Mouse (Mus musculus) embryo, embryonic 10.5 days (tissue): ENCODE measurements around the gene Cpa2.
A peak's percentile ranks its signal among the peaks of the same experiment; 100 is the strongest.

Source experiments
- DNase-seq: peaks from one replicate; pipeline ENCODE4 v3.0.0-alpha.2; 2015; ENCODE audit warnings: low spot score

Cpa2 gene

DNA sequence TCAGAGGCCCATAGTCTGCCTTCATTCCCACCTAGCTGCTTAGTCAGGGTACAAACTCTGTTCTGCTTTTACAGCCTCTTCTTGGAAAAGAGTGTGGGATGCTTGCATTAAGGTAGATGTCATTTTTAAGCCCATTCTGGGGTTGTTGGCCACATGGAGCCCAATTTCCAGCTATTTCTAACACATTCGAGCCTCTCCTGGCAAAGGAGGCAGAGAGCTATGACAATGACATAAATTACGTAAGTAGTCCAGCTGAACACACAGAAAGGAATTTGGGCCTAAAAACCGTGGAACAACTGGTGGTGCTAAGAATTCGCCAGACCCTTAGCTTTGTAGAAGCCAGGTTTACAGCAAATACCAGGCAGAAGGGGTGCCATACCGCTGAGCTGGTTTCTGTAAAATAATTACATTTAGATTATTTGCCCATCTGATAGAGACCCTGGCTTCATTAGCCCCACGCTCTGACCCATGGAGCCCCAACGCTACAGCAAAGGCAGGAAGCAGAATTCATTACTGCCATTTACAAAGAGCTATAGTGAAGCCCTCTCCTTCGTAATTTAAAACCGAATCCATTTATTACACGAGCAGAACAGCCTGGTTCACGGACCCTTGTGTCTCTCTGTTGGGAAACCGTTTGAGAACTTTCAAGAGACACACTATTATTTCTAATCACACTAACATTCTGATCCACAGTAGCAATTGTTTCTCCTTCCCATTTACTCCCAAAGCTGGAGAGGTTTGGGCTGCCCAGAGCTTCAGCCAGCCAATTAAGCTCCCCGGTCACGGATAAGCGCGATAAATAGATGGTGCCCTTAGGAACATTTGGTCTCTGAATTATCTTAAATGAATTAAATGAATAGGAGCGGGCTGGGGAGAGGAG is 38.8 kb downstream of the Cpa2 start:
- peak; percentile 47 for DNase-seq

DNA sequence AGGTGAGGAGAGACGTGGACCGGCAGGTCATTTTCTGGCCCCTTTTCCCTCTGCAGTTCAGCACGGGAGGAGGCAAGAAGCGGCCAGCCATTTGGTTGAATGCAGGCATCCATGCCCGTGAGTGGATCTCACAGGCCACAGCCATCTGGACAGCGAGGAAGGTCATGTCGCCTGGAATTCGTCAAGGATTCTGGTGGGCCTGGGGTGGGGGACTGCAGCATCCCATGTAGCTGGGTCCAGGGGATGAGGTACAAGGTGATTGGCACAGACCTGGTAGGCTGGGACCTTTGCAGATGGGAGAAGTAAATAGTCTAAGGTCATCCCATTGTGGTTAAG is 39.4 kb downstream of the Cpa2 start:
- DNase-seq, result no peak

DNA sequence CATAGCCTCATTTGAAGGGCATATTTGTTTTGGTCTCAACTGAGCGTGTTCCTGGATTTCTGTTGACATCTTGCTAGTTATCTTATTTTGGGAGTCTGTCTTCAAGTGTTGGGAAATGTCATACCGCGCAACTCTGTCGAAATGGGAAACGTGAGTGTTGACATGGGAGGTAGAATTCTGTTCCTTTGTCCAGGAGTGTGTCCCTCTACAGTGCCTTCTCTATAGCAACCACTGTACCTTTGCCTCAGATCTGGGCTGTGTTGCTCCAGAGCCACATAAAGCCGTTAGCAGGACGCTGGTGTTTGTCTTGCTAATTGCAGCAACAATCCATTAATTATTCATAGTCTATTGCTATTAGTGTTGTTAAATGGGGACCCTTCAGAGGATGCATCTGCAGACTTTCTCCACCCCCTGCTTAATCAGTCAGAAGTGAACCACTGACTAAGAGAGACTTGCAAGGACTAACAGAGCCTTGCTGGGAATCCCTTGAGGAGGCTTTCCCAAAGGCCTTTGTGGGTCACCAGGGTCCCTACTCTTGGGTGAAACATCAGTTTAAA is 45.6 kb downstream of the Cpa2 start:
- no peak for DNase-seq

DNA sequence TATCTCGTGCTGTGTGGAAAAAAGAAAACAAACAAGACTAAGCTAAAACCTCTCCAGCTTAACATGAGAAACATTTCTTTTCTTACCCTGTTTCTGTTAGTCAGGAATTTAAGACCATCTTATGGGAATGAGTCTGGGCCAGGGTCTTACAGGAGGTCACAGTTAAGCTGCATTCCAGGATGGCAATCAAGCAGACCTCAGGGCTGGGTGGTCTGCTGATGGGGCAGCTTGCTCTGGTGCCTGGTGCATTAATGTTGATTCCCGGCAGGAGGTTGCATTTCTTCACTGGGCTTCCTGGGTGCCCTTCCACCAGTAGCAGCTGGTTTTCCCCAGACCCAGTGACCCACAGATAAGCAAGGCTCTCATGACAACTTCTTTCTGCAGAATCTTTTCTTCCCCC is 48.4 kb downstream of the Cpa2 start:
- peak; percentile 48 for DNase-seq

DNA sequence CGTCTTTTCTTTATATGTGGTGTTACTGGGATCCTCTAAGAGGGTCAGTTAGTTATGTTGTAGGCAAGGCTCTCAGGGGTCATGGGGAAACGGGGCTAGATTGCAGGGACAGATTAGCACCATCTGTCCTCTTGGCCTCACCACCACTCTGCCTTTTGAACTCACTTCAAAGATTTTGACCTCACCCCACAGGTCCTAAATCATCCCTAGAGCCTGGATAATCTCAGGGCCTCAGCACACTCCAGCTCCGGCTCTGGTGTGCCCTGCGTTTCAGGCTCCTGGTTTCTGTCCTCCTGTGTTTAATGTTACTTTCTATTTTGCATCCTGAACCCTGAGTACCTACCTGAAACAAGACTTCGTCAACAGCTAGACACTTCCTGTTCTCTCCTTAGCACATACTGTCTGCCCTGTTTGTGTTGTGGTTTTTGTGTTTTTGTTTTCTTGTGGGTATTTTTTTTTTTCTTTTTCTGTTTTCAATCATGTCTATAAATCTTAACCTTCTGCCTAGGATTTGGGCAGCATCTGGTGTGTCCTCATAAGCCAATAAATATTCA is 50.5 kb downstream of the Cpa2 start:
- peak; percentile 73 for DNase-seq

DNA sequence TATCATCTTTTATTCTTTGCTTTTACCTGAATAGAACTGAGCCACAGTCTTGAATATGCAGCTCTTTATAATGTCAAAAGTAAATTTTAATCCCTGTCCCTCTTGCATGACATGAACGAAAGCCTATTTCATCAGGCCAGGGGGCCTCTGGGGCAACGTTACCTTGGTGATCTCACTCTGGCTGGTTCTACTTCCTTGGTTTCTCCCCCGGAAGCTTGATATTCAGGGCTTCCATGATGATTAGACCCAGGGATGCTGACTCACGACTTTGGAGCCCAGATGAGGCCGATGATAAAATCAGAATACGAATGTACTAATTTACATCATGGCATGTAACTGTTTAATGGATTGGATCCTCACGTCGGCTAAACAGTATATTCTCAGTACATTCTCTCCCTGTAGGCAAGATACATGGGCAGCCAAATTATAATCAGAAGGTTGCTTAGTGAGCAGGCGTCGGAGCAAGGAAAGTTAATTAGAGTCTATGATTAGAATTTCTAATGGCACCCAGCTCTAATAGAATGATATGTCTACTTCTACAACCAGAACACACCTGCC is 51.1 kb downstream of the Cpa2 start:
- DNase-seq, result no peak

DNA sequence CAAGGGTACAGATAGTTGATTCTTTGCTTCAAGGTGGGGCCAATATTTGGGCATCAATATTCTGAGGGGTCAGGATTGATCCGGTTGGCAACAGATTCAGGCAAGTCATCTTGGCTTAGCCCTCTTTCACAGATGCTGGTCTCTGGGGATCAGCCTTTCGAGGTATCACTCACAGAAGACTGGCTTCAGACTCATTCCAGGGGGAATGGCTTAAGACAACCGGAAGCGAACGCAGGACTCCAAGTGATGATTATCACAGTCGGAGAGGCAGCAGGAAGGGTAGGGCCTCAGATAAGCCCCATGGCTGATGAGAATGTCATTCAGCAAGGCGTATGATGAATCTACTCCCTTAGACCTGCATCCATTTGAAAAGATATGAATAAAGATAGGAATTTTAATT is 53.0 kb downstream of the Cpa2 start:
- DNase-seq, result no peak

DNA sequence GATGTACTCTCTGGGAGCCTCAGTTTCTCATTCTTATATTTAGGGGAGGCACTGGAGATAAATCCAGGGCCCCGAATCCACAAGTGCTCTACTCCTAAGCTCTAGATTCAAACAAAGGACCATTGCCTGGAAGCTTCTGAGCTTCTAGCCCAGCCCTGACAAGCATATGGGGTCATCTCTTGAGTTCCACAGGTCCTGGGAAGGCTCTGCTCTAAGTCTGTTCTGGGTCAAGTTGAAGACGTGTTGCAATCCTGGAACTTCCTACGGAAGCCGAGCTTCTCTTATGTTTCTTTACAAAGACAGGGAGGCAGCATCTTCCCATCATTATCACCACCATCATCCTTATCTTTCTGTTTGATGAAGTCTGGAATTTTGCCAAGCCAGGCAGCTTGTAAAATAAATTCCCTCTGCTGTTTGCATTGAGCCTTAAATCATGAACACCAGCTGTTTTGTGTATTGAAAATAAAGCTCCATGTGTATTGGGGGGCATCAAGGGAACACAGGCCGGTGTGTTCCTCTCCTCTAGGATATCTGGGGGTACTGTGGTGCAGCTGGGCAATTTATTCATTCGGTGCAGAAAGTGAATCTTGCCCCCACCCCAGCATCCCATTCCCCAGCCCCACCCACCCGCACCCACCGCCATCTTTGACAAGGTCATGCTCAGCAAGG is 55.0 kb downstream of the Cpa2 start:
- DNase-seq, result no peak

DNA sequence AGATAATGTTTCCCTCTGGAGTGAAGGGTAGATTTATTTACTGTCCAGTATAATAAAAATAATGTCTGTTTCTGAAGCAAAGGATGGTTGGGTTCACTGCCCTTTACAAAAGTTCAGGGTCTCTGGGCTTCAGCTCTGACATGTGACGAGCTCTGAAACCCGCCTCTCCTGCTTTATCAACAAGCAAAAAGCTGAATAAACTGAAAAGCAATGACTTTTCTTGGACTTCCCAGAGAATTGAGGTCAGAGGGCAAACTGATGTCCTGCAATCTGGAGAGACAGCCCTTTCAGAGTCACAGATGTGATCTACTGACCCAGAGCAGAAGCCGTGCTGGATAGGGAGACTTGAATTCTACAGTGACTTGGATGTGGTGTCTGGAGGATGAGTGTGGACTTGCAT is 58.7 kb downstream of the Cpa2 start:
- DNase-seq, result peak; percentile 72

DNA sequence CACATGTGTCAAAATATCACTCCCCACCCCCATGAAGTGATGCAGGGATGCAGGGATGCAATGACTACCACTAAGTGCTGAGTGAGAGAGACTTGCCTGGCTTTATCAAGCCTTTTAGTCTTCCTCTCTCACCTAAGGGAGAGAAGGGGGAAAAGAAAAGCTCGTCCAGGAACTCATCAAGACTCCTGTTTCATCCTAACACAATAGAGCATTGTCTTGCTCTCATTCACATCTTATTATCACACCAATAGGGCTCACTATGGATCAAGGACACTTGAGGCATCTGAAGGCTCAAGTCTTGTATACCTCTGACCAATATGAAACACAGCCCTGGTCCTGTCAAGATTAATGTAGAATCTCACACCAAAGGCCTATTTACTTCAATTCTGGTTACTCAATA is 59.6 kb downstream of the Cpa2 start:
- no peak for DNase-seq

DNA sequence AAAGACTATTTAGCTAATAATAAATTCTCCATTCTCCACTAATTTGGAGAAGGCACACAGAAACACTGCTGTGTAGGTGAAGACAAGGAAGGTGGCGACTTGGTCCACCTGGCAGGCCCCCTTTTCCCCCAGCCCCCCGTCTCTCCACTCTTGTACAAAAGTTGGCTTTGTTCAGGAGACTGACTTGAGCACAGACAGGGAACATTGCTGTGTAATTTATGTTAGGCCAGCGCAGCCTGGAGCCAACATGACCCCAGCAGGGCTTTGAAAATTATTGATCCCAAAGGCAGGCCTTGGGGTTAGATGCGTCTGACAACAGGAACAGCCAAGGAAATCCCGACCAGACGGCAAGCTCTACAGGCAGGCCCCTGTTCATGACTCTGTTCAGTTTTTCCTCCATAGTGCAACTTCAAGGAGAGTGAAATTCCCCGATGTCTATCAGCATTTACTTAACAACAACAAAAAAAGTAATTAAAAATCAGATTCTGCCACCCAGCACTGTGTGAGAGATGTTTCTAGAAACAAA is 63.0 kb downstream of the Cpa2 start:
- DNase-seq, result peak; percentile 49

DNA sequence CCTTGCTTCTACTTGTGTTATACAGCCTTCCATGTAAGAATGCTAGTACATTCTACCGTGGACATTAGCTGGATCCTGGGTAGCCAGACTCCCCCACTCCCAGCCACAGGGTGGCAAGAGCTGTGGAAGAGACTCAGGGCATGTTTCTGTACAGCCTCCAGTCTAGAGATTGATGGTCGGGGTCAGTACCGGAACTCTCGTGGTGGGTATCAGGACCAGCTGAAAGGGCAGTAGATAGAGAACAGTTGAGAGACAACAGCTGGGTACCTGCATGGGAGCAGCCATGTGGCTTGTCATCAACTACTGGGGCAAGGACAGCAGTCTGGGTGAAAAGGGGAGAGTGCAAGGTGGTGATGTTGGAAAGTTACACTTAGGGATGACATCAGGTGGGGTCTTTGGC is 63.7 kb downstream of the Cpa2 start:
- DNase-seq, result no peak

DNA sequence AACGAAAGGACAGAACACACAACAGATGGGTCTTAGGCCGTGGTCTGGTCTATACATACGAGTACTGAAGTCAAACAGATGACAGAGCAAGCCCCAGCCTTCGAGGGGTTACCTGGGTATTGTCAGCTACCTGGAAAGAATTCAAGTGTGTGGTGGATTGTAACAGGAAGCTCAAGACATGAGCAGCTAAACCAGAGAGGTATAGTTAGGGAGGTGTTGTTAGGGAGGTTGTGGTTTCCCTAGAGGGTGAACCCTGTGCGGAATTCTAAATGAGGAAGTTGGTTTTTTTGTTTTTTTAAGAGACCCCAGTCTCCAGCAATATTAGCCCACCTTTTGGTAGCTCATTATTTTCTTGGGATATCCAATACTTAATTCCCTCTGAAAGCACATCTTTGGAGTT is 64.3 kb downstream of the Cpa2 start:
- no peak for DNase-seq

DNA sequence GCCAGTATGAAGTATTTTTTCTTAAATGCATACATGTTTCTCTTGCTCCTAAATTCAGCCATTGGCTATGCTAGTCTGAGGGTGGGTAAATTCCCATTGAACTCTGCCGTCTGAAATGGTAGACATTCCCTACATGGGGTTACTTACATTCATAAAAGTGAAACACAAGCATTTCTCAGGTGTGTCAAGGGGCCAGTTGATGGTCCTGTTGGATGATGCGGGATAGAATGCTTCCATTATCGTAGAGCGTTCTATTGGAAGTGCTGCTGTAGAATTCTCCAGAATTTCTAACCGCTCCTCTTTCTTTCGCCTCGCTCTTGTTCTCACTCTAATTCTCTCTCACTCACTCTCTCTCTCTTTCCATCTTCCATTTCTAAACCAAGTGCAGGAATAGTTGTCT is 69.3 kb downstream of the Cpa2 start, which contains the start of gene Cpa5:
Cpa5 (plus strand) TSS at position 301 of the 400 bp plus-strand sequence.
- DNase-seq, result no peak

DNA sequence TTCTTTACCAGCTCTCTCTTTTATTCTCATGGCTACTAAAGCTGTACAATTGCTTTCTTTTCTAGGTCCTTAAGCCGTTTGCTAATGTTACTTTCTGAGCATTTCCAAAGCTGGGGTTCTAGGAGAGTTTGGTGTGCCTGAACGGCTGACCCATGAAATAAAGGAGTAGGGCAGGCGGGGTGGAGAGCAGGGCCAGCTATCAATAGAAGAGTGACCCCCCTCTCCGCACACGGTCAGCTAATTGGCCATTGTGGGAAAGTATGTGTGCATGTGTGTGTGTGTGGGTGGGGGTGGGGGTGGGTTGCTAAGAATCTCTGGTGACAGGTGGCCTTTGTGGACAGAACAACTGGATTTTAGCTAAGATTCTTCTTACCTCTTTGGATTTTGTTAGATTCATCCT is 69.8 kb downstream of the Cpa2 start:
- DNase-seq, result peak; percentile 55
